Mouse (Mus musculus) cortical plate, adult 2 months (tissue): ENCODE measurements around the gene Ctdspl. TPM values are rescaled to one million over a fixed set of nuclear protein-coding genes. Genes with fewer than 3 reads are reported as not detected.

Experiments
- H3K27ac ChIP-seq: fragments of 200-500 bp; 2 replicates; pipeline ENCODE4 v1.5.1; 2012; ENCODE audit warnings: low read length, control low read depth, inconsistent platforms; ENCODE audit not compliant: insufficient read depth
- H3K4me1 ChIP-seq: fragments of 200-500 bp; 2 replicates; pipeline ENCODE4 v1.6.1; 2011; ENCODE audit warnings: low read length; ENCODE audit not compliant: control insufficient read depth, insufficient read depth
- H3K4me3 ChIP-seq: fragments of 200-500 bp; 2 replicates; pipeline ENCODE4 v1.5.1; 2011; ENCODE audit warnings: mild to moderate bottlenecking, low read length, control low read depth; ENCODE audit not compliant: insufficient read depth
- CTCF ChIP-seq: fragments of 200-500 bp; IDR thresholded peaks from 2 replicates; pipeline ENCODE4 v1.5.1; 2011; ENCODE audit warnings: mild to moderate bottlenecking, control low read depth, low read length; ENCODE audit not compliant: insufficient read depth; ENCODE audit errors: extremely low read depth
- POLR2A ChIP-seq: fragments of 200-500 bp; IDR thresholded peaks from 2 replicates; pipeline ENCODE4 v1.6.1; 2011; ENCODE audit warnings: mild to moderate bottlenecking, low read length, control low read depth; ENCODE audit not compliant: insufficient read depth; ENCODE audit errors: extremely low read depth
- polyA plus RNA-seq: library from polyadenylated mRNA; depleted of rRNA; stranded (reverse); fragments of >200 nt; gene quantifications from 2 replicates; pipeline ENCODE4 v1.2.3, GENCODE M21; 2012

Gene Ctdspl
- polyA plus RNA-seq, 1 experiment, result 30.3 TPM

DNA sequence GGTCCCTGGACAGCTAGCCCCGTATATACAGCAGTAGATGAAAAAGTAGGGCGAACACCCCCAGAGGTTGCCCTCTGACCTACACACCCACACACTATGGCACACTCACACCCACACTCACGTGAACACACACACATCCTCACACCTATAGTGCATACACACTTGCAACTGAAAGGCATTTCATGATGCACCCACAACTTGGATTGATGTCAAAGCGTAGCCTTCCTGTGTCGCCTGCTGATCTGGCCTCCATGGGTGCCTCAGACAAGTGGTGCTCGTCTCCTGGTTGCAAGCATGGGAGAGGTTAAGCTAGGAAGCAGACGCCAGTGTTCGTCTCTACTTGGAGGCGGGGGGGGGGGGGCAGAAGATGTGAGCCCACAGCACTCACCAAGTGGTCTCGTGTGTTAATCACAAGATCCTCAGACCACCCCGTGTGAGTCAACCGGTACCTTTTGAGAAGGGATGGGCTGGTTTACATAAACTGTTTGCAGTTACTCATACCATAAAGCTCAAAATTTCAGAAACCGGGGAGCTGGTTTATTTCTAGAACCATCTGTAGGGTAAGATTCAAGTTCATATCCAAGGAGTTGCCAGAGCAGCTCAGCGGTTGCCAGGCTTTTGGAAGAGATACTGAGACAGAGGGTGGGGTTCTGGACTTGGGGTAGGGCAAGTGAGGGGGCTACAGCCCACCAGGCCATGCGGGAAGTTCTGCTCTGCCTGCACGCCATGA is 27.4 kb downstream of the Ctdspl start:
- H3K4me3 ChIP-seq, result no peak overlapping the region
- H3K27ac ChIP-seq, result peak overlapping the region; percentile 49
- peaks cover 17% of the 10 kb centered on the region for H3K4me1 ChIP-seq
- no peak for TF ChIP-seq POLR2A
- no peak for TF ChIP-seq CTCF

DNA sequence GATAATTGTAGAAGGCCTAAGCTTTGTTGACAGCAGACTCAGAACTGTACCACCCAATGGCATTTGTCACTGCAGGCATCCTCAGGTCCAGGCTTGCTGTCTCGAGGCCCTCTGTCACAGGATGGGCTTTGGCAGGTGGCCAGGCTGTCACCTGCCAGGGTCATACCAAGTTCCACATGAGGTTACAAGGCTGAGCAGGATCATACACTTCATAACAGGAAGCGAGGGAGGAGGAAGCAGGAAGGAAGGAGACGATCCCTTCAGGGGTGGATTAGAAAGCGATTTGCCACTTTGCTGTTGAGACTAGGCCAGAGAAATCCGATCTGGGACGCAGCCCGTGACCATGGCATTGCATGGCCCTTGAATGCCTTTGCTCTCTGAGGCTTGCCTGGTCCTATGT is 32.5 kb downstream of the Ctdspl start:
- Histone ChIP-seq H3K27ac (no peak overlapping the region), H3K4me3 (no peak overlapping the region), H3K4me1 (peaks cover 5% of the 10 kb centered on the region; the same call in 1 of the 2 replicates)
- TF ChIP-seq CTCF (no peak), POLR2A (no peak)

DNA sequence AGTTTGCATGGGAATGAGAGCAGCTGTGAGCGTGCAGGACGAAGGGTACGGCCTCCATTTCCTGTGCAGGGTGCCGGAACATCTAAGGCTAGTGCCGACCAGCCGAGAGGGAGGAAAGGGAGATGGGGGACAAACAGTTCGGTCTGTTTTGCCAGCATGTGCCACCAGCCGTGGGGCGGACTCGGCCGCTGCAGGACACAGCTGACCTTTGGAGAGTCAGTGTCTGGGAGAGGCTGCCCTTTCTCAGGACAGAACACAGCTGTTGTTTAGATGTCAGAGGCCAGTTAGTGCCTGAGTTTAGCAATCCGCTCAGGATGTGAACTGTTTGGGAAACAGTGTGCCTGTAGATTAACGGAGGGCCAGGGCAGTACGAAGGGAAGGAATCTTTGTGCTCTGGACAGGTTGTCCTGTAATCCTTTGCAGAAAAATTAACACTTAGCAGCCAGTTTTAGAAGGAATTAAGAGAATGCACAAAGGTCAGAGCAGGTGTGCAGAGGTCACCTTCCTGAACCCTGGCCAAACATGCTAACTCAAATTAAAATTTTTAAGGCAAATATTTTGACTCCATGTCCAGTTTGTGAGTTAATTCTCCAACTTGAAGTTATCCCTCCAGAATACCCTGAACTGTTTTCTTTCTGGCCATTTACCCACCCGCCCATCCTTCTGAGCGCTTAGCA is 34.3 kb downstream of the Ctdspl start:
- H3K4me1 ChIP-seq, result peaks cover 5% of the 10 kb centered on the region
- H3K4me3 ChIP-seq, result no peak overlapping the region
- no peak overlapping the region for H3K27ac ChIP-seq
- TF ChIP-seq POLR2A, result no peak
- no peak for TF ChIP-seq CTCF

DNA sequence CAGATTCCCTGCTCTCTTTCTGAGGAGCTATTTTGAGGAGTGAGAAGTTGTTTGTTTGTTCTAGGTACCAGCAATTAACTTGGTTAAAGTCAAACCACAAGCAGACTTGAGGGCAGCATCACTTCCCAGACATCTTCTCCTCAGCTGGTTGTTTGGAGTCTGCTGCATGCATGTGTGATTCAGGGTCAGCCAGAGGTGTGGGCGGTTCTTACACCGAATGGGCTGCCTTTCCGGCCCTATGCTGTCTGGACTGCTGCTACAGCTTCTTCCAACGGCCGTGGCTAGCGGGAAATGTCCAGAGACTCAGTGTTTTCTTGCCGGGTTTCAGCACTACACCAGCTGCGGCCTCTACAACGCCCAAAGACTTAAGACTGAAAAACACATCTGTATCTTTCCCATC is 36.9 kb downstream of the Ctdspl start:
- TF ChIP-seq CTCF, result no peak
- TF ChIP-seq POLR2A, result no peak
- no peak overlapping the region for H3K27ac ChIP-seq
- H3K4me1 ChIP-seq, result peaks cover 5% of the 10 kb centered on the region
- no peak overlapping the region for H3K4me3 ChIP-seq

DNA sequence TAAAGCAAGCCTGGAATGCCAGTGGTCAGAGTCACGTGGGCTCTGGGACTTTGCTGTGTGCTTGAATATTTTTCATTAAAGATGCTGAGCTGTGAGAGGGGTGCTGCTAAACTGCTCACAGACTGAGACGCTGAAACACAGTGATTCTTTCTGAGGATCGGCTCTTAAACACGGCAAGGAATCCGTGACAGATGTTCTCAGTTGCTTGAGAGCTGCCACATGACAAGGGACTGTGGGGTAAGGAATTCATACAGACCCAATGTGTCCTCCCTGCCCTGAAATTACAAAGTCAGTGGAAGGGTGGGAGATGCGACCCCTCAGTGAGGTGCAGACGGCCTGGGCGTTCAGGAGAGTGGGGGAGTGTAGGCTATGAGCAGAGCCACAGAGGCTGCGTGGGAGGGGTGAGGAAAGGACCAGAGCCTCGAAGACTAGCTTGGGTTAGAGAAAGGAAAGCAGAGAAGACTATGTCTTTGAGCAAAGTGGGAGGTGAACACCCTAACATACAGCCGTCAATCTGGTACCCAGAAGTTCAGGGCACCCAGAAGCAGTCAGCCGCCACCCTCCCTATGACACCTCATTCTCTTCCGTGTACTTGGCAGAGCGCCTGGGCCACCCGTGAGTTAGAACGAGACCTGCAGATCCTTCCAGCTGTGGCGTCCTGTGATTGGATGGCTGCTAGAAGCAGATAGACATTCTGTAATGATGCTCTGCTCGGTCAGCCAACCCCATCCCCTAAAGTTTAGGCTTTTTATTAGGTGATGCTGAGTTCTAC is 38.2 kb downstream of the Ctdspl start:
- TF ChIP-seq CTCF (no peak), POLR2A (no peak)
- Histone ChIP-seq H3K4me1 (peaks cover 2% of the 10 kb centered on the region; the same call in 1 of the 2 replicates), H3K27ac (peak overlapping the region; percentile 51; the same call in 1 of the 2 replicates), H3K4me3 (no peak overlapping the region)

DNA sequence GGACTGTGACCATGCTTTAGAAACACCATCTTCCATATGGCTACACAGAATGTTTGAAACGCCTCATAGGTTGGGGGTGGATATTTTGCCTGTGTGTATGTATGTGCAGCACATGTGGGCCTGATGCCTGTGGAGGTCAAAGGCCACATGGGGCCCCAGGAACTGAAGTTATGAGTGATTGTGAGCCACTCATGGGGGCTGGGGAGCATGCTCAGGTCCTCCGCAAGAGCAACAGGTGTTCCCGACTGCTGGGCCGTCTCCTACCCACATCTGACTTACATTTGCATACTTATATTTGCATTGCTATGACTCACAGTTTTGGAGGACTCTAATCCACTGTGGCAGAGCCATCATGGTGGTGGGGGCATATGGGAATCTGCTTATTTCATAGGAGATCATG is 43.6 kb downstream of the Ctdspl start:
- Histone ChIP-seq H3K4me3 (no peak overlapping the region), H3K4me1 (peaks cover 8% of the 10 kb centered on the region), H3K27ac (no peak overlapping the region)
- no peak for TF ChIP-seq POLR2A
- TF ChIP-seq CTCF, result no peak

DNA sequence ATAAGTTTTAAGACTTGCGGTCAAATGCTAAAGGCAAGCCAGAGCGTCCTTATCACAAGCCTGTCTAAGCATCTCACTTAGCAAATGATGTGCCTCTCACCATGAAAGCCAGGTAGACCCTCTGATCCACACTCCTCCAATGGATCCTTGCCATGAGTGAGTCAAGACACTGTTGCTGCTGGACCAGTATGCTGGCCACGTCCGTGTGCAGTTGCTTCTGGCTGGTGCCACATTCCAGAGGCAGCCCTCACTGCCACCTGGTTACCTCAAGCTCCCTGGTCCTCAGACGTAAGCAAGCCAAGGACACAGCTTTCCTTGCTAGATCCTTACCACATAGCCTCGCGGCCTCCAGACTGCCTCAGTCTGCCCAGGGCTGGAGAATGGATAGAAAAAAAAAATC is 46.8 kb downstream of the Ctdspl start:
- Histone ChIP-seq H3K4me3 (no peak overlapping the region), H3K27ac (no peak overlapping the region), H3K4me1 (peaks cover 13% of the 10 kb centered on the region)
- no peak for TF ChIP-seq POLR2A

DNA sequence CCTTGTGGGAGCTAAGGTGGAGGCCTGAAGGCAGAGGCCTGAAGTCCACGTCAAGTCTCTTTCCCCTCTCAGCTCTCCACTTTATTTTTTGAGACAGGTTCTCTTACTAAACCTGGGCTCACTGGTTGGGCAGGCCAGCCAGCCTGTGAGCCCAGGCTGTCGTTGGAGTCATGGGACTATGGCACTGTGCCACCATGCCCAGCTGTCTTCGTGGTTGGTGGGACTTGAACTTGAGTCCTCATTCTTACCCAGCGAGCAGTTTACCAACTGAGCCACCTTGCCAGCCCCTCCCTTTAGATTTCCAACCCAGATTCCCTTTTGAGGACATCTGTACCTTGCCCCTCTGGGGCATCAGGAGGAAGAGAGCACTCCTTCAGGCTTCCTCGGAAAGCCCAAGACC is 47.3 kb downstream of the Ctdspl start:
- TF ChIP-seq CTCF, result no peak
- no peak for TF ChIP-seq POLR2A
- H3K4me1 ChIP-seq, result peaks cover 13% of the 10 kb centered on the region

DNA sequence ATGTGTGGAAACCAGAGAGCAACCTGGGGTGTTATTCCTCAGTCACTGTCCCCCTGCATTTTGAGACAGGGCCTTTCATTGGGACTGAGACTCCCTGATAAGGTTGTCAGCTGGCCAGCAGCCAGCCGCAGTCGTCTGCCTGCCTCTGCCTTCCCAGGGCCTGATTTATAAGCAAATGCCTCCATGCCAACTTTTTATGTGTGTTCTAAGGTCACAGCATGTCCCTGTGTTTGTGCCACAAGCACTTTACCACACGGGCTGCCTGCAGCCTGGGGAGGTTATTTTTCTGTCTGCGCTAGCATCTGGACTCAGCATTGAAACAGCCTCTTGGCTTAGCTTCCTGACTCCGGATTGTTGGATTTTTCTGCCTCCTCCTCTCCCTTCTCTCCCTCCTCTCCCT is 47.9 kb downstream of the Ctdspl start:
- TF ChIP-seq CTCF, result no peak
- no peak for TF ChIP-seq POLR2A
- H3K4me1 ChIP-seq, result peaks cover 13% of the 10 kb centered on the region
- peak overlapping the region; percentile 66 for H3K27ac ChIP-seq
- no peak overlapping the region for H3K4me3 ChIP-seq

More for the DNA sequence above, 47.3 kb downstream of the Ctdspl start:
- Histone ChIP-seq H3K27ac (no peak overlapping the region), H3K4me3 (no peak overlapping the region)

DNA sequence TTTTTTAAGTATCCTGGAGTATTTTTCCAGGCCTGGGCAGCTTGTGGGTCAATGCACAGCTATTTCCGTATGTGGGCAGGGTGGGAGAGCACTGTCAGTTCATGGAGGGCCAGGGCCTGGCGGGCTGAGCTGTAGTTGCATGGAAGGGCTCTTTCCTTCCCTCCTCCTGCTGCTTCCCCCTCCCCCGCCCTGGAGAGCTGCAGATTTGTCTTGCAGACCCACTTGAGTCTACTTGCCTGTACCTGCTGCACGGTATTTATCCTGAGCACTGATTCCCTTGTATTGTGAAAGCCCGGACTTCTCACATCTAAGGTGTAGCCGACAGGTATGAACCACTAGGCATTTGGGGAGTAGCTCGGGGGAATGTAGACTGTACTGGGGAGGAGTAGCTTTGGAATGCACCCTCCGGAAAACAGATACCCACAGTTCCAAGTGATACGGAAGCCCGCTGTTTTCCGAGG is 49.0 kb downstream of the Ctdspl start:
- no peak overlapping the region for H3K27ac ChIP-seq
- H3K4me1 ChIP-seq, result peaks cover 13% of the 10 kb centered on the region
- H3K4me3 ChIP-seq, result no peak overlapping the region
- TF ChIP-seq POLR2A (no peak), CTCF (no peak)
